Mouse (Mus musculus): ENCODE results near the gene Tbx4. TPM values are rescaled to one million over a fixed set of nuclear protein-coding genes. Genes with fewer than 3 reads are reported as not detected.

Tbx4 gene
- total RNA-seq (2017), result not detected in 3 replicates

GRCm38 (mm10) chr11:85885665-85886428 is at the start of gene Tbx4:
Tbx4 (plus strand) TSS chr11:85886422.
- ATAC-seq (replicated peaks; ENCODE audit: insufficient number of reproducible peaks, low FRiP score, low TSS enrichment, poor library complexity, severe bottlenecking), result no peak

GRCm38 (mm10) chr11:85836523-85837290 is 49.5 kb upstream of the Tbx4 start:
- ATAC-seq (replicated peaks; ENCODE audit: insufficient number of reproducible peaks, low FRiP score, low TSS enrichment, poor library complexity, severe bottlenecking), result no peak

DNA sequence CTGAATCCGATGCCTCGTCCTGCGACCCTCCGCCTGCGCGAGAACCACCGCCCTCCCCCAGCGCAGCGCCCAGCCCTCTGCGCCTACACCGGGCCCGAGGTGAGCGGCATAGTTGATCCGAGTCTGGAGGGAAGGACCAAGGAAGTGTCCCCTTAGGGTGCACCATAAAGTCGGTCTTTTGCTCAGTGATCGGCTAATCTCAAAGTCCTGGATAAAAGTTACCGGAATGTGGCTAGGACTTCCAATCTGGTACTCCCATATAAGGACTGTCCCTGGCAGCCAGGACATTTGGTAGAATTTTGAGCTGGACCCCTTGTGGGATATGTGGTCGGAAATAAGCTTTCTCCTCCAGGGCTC is 49.0 kb upstream of the Tbx4 start:
- no peak for ATAC-seq (replicated peaks; ENCODE audit: insufficient number of reproducible peaks, low FRiP score, low TSS enrichment, poor library complexity, severe bottlenecking)

GRCm38 (mm10) chr11:85837648-85838423 is 48.4 kb upstream of the Tbx4 start:
- no peak for ATAC-seq (replicated peaks; ENCODE audit: insufficient number of reproducible peaks, low FRiP score, low TSS enrichment, poor library complexity, severe bottlenecking)

- ATAC-seq (replicated peaks; ENCODE audit: insufficient number of reproducible peaks, low FRiP score, low TSS enrichment, poor library complexity, severe bottlenecking), result no peak
Observed at GRCm38 (mm10) chr11:85838424-85839257, 47.6 kb upstream of the Tbx4 start.

DNA sequence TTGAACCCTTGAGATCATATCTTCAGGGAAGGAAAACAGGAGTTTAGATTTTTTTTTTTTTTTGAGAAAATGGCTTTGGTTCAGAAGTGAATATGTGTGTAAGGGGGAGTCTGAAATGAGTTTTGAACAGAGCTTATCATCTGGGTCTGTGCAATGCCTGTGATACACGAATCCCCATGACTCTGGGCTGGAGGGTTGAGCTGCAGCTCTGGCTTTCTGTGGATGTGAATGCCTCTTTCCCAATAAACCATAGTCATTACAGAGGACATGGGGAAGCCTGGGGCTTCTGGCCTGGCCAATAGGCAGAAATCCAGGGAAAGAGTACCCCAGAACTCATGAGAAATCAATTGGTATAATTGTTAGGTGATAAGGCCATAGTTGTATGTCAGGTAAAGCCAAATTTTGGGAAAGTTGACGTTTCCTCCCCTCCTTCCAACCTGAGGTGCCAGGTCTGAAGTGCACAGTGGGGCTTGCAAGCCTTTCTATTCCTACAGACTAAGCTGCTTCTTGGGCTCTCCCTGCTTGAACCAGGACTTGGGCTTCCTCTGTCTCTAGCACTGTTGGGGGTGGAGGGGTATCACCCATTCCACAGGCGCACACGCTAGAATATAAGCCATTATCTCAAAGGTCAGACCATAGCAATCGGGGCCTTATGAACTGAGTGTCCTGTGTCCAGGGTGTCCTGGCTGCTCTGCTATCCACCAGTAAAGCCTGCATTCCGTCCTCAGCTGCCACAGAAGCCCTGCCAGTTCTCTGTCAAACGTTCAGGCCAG is 46.8 kb upstream of the Tbx4 start:
- no peak for ATAC-seq (replicated peaks; ENCODE audit: insufficient number of reproducible peaks, low FRiP score, low TSS enrichment, poor library complexity, severe bottlenecking)

- ATAC-seq (replicated peaks; ENCODE audit: insufficient number of reproducible peaks, low FRiP score, low TSS enrichment, poor library complexity, severe bottlenecking), result no peak
Observed at GRCm38 (mm10) chr11:85840031-85840802, 46.0 kb upstream of the Tbx4 start.

DNA sequence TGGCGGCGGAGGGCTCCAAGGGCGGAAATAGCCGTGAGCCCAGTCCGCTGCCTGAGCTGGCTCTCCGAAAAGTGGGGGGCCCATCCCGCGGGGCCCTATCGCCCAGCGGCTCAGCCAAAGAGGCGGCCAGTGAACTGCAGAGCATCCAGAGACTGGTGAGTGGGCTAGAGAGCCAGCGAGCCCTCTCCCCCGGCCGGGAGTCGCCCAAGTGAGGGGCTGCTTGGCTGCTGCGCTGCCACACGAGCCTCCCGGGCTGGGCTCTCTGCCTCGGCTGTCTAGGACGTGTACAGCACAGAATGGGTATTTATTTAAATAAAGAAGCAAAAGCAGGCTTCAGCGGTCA is 45.4 kb upstream of the Tbx4 start:
- ATAC-seq (replicated peaks; ENCODE audit: insufficient number of reproducible peaks, low FRiP score, low TSS enrichment, poor library complexity, severe bottlenecking), result no peak

- no peak for ATAC-seq (replicated peaks; ENCODE audit: insufficient number of reproducible peaks, low FRiP score, low TSS enrichment, poor library complexity, severe bottlenecking)
Observed at GRCm38 (mm10) chr11:85841211-85841681, 45.0 kb upstream of the Tbx4 start.

DNA sequence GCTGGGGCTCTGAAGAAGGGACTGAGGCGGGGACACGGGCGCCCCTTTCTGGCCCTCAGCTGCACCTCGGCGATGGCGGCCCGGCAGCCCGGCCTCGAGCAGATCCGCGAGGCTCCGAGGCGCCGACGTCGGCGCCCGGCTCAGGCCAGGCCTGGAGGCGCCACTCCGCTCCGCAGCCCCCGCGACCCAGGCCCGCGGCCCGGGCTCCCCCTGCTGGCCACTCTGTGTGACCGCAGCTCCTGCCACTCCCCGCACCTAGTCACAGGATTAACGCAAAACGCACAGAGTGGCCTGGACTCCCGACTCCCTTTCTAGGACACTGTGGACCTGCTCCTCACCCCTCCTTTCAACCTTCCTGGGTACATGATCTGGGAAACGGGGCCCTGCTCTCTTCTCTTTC is 44.2 kb upstream of the Tbx4 start:
- ATAC-seq (replicated peaks; ENCODE audit: insufficient number of reproducible peaks, low FRiP score, low TSS enrichment, poor library complexity, severe bottlenecking), result no peak

DNA sequence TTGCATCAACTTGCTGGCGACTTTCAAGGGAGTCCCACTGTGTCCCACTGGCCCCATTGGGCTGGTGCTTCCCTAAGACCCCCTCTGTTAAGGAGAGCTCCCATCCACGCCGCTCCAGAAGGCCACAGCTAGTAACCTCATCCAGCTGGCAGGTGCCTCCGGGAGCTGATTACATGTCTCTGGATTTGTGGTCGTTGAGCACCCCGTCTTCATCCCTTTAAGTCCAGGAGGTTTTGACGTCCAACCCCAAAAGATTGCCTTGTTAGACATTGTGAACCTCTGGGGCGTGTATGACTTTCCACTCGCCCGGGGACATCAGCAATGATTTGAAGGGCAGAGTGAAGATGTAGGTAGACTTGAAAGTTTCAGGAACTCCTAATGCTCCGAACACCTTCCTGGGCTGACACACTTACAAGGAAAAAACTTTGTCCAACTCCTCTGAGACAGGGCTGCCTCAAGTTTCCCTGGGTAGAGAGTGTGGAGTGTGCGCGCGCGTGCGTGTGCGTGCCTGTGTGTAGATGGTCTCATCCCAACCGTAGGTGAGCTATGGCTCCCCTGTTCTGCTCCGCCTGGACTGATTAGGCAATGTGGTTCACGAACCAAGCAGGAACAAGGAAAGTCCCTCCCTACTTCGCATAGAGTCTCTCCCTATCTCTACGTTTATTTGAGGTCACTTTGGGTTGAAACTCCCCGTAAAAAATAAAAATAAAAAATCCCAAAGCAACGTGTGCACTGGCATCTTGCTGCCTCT is 43.5 kb upstream of the Tbx4 start:
- ATAC-seq (replicated peaks; ENCODE audit: insufficient number of reproducible peaks, low FRiP score, low TSS enrichment, poor library complexity, severe bottlenecking), result no peak

DNA sequence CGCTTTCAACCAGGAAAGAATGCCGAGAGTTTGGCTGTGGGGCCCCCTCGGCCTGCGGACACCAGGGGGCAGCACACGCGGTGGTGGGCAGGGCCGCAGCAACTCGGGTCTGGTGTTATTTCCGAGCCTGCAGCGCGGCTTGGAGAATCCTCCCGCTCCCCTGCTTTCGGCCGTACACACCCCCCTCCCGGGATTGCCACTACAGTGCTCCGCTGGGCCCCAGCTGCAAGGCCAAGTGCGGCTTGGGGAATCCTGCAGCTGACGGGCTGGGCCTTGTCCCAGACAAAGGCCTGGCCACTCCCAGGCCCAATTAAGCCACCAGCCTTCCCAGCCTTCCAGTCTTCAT is 42.9 kb upstream of the Tbx4 start:
- ATAC-seq (replicated peaks; ENCODE audit: insufficient number of reproducible peaks, low FRiP score, low TSS enrichment, poor library complexity, severe bottlenecking), result no peak

GRCm38 (mm10) chr11:85844144-85844965 is 41.9 kb upstream of the Tbx4 start:
- no peak for ATAC-seq (replicated peaks; ENCODE audit: insufficient number of reproducible peaks, low FRiP score, low TSS enrichment, poor library complexity, severe bottlenecking)

GRCm38 (mm10) chr11:85844971-85845370 is 41.3 kb upstream of the Tbx4 start:
- ATAC-seq (replicated peaks; ENCODE audit: insufficient number of reproducible peaks, low FRiP score, low TSS enrichment, poor library complexity, severe bottlenecking), result no peak

- ATAC-seq (replicated peaks; ENCODE audit: insufficient number of reproducible peaks, low FRiP score, low TSS enrichment, poor library complexity, severe bottlenecking), result no peak
Observed at GRCm38 (mm10) chr11:85845921-85846320, 40.3 kb upstream of the Tbx4 start.

- no peak for ATAC-seq (replicated peaks; ENCODE audit: insufficient number of reproducible peaks, low FRiP score, low TSS enrichment, poor library complexity, severe bottlenecking)
Observed at GRCm38 (mm10) chr11:85846509-85846908, 39.7 kb upstream of the Tbx4 start.
